Mouse (Mus musculus) urinary bladder, postnatal 14 days (tissue): ENCODE data around the gene Clcn7.
A peak's percentile ranks its signal among the peaks of the same experiment; 100 is the strongest.
"Not testable (repeated sequence)": the region's sequence is repeated elsewhere in the genome, so short reads cannot be mapped to it uniquely, and the experiment has no call there.

Experiments
- DNase-seq: peaks from one replicate; pipeline ENCODE4 v3.0.0; 2021; ENCODE audit warnings: low spot score

Clcn7 gene

DNA sequence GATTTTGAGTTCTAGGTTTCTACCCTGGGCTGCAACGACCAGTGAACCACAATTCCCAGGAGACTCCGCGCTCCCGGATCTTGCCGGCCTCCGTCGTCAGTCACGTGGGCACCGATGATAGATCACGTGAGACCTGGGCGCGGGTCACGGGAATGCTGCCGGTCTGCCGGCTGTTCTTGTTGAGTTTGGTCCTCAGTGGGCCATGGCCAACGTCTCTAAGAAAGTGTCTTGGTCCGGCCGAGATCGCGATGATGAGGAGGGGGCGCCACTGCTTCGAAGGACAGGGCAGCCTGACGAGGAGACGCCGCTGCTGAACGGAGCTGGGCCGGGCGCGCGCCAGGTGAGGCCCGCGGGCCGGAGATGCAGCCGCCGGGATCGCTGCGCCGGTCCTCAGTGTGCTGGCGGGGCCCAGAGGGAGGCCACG lies at the start of gene Clcn7:
TSS of gene Clcn7 (plus strand) at position 117 of the 424 bp plus-strand sequence.
- peak; percentile 93 for DNase-seq

GRCm38 (mm10) chr17:25083444-25083931 lies 49.7 kb upstream of the Clcn7 start, which contains the start of gene Tmem204:
TSS of gene Tmem204 (minus strand) at chr17:25083591.
- peak; percentile 71 for DNase-seq

DNA sequence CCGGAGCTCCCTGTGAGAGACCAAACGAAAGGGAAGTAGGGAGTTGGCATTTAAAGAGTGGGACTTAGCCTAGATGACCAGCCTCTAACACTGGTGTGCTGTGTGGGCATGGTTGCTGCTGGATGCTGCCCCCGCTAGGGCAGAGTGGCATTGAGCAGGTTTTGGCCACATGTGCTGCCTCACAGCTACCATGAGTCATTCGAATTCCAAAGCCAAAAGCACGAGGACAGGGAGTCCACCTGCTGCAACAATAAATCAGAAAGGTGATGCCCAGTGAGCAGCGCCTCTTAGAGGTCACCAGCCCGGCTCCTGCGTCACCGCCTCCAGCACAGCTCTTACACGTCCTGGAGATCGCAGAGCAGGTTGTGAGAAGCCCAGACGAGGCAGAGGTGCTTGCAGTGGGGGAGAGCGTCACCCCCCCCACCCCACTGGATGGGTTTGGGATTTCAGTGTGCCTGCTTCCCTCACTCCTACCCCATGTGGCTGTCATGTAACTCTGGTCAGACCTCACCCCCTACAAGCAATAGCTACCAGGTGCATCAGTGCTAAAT lies 48.3 kb upstream of the Clcn7 start:
- no peak for DNase-seq

DNA sequence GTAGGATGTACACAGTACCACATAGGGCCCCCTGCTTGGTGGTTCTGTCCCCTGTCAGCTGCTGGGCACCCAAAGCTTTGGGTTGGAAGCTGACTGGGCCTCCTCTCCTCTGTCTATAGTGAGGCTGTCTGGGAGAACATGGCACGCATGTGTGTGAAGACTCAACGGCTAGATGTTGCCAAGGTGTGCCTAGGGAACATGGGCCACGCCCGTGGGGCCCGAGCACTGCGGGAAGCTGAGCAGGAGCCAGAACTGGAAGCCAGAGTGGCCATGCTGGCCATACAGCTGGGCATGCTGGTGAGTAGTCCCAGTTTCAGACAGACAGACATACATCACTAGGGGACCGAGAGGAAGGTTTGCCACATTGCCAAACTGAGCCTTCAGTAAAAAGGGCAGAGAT lies 46.5 kb upstream of the Clcn7 start:
- no peak for DNase-seq

GRCm38 (mm10) chr17:25089158-25089557 lies 44.0 kb upstream of the Clcn7 start:
- DNase-seq: no peak

GRCm38 (mm10) chr17:25090450-25090849 lies 42.7 kb upstream of the Clcn7 start:
- DNase-seq: no peak

DNA sequence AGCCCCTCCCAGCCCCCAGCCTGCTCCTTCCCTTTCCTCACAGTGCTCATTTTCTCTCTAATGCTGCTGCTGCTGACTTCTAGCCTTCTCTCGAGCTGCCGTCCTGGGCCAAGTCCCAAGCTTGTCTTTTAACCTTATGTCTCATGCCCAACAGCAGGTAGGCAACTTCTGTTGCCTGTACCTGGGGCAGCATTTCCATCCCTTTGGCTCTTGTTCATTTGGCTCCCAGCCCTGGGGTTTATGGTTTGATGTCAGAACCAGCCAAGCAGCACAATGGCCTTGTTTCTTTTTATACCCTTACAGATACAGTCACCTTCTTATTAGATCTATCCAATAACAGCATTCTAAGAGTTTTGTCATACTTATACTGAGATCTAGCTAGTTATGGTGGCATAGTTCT lies 37.0 kb upstream of the Clcn7 start:
- DNase-seq: no peak

DNA sequence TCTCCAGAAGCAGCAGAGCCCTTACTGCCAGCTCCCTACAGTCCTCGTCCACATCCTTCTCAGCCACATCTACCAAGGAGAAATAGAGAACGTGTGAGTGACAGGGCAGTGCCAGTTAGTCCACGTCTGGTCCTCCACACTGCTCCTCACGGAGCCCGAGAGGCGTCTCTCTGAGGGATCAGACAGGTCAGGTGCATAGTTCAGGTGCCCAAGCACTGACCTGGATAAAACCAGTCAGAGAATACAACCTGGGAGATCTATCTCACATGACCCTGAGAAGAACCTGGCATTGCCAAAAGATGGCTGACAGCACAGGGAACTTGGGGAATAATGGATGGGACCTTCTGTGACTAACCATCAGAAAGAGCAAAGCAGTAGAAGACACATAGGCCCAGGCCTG lies 33.1 kb upstream of the Clcn7 start:
- DNase-seq: no peak

GRCm38 (mm10) chr17:25101338-25101737 lies 31.9 kb upstream of the Clcn7 start:
- DNase-seq: no peak

DNA sequence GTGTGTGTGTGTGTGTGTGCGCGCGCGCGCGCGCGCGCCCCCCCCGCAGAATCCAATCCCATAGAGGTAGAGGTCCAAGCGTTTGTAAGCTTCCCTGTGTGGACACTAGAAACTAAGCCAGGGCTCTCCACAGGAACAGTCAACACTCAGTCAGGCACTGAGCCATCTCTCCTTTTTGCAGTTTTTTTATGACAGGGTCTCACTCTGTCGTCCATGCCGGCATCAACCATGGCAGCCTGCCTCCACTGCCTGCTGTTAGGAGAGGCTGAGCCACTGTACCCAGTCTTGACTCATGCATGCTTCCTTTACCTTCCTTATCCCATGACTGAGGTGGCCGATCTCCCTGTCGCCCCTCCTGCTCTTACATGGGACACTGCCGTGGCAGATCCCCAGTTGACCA lies 25.4 kb upstream of the Clcn7 start:
- DNase-seq: no peak

DNA sequence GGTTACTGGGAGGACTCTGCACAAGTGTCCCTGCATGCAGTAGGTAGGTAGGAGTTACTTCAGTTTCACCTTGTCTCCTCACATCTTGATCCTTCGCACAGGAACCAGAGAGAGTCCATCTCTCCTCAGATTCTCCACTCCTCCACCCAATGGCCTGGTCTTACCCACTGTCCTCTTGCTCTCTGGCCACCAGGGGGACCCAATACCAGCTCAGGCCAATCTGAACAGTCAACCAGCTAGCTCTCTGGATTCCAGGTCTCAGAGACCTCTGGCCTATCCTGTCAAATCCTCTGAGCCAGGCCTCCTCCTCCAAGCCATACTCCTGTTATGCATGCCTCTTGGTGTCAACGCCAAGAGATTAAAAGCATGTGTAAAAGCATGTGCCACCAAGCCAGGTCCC lies 23.6 kb upstream of the Clcn7 start:
- DNase-seq: peak; percentile 44

DNA sequence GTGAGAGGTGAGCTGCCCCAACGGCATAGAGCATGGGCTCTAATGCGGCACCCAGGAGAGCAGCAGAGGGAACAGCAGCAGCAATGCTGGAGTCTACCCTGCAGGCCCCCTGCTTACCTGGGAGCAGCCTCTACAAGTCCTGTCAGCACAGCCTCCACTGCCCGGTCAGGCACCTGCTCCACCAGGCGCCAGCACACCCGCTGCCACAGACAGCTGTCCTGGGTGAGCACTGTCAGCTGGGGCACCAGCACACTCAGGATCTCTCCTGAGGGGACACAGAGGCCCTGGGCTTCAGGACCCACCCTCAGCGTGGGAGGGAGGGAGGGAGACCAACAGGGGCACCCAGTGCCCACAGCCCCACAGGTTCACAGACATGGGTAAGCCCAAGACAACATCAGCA lies 22.6 kb upstream of the Clcn7 start:
- no peak for DNase-seq

DNA sequence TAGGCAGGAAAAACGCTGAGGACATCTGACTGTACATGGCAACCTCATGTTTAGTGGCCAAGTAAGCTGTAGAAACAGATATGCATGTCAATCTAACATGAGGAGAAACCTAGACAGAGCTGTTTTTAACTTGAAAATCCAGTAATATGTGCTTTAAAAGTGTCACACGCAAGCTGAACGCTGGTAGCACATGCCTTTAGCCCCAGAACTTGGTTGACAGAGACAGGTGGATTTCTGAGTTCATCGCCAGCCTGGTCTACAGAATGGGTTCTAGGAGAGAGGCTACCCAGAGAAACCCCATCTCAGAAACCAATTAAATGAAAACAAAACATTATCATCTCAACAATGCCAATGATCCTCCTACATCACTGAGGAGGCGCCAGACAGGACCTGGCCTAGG lies 22.0 kb upstream of the Clcn7 start:
- DNase-seq: no peak

- peak; percentile 31 for DNase-seq
Observed at GRCm38 (mm10) chr17:25111739-25112422, 21.3 kb upstream of the Clcn7 start.

DNA sequence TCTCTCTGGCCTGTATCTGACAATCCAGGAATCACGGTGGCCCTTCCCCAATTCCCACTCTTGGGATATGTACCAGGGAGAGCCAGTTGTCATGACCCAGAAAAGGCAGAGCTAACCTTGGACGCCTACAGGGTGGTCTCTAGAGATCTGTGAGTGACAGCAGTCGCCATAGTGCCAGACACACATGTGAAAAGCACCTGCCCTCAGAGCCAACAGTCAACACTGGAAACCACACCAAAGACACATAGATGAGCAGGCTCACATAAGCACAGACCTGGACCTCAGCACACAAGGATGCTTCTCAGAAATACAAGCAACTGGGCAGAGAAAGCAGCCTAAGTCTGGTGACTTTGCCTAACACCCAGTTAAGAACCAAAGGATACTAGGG lies 20.8 kb upstream of the Clcn7 start:
- no peak for DNase-seq

- no peak for DNase-seq
Observed at GRCm38 (mm10) chr17:25114908-25115645, 18.1 kb upstream of the Clcn7 start.

DNA sequence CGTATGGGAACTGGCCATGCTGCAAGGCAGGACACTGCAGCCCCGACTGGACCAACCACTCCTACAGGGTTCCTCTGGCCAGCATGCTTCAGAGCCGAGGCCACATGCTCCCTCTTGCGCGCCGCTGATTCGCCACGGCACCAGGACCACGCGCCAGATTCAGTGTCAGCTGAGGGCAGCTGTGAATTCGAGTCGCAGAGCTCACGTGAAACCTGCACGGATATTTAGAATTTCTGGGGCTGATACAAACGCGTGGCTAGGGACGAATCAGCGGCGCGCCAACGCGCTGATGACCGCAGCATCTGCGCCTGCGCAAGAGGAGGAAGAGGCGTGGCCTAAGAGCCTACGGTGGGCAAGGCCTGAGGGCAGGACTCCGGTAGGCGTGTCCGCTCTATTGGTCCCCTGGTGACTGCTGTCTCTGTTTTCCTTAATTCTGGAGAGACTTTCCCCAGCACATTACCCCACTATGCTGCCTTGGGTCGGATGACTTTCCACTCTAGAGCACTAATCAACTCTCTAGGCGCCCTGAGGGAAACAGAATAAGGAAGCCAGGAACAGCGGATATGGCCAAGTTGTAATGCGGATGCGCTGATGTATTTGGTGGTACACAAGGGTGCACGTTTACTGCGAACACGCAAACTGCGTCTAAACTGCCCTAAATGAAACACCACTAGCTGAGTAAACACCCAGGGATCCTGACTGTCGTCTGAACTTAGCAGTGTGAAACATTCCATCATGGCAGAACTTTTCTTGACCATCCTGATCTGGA lies 17.3 kb upstream of the Clcn7 start, which contains the start of gene Telo2:
TSS of gene Telo2 (minus strand) at position 304 of the 769 bp plus-strand sequence.
- DNase-seq: peak; percentile 96

- peak; percentile 16 for DNase-seq
Observed at GRCm38 (mm10) chr17:25117263-25117662, 15.9 kb upstream of the Clcn7 start.

DNA sequence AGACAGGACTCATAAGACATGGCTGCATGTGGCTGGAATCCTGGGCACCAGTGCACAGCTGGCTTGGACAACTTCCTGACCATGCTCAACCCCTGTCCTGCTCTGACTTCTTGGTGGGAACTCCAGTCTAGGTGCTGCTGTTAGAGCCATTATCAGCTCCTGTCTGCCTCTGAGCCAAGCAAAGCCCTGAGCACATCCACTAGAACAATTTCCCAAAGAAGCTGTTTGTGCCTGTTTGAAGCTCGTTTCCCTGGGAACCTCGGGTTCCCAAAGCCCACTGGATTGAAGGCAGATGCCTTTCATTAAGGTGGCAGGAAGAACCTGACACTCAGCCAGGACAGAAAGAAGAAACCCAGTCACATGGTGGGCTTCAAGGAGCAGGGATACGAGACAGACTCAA lies 12.8 kb upstream of the Clcn7 start, which contains the start of gene Ptx4:
TSS of gene Ptx4 (plus strand) at position 355 of the 400 bp plus-strand sequence.
- DNase-seq: no peak

- peak; percentile 14 for DNase-seq
Observed at GRCm38 (mm10) chr17:25123979-25124378, 9.2 kb upstream of the Clcn7 start.

DNA sequence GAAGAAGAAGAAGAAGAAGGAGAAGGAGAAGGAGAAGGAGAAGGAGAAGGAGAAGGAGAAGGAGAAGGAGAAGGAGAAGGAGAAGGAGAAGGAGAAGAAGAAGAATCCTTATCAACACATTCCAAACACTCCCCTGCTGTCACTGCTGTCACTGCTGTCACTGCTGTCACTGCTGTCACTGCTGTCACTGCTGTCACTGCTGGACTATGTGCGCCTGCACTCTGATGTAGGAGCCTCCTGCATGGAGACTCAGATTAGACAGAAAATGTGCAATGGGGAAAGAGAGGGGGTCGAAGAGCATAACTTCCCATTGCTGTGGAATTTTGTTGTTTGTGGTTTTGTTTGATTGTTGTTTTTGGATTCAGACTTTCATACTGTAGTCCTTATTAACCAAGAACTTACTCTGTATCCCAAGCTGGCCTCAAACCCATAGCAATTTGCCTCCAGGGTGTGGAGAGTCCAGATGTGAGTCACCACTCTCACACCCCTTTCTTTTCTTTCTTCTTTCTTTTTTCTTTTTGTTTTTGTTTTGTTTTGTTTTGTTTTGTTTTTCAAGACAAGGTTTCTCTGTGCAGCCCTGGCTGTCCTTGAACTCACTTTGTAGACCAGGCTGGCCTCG lies 7.6 kb upstream of the Clcn7 start:
- not testable (repeated sequence) for DNase-seq

- DNase-seq: no peak
Observed at GRCm38 (mm10) chr17:25127079-25127478, 6.1 kb upstream of the Clcn7 start.
